Mouse (Mus musculus): ENCODE data around the gene Mepce.

Gene Mepce

GRCm38 (mm10) chr5:137788171-137788570 is 716 bp upstream of the Mepce start:
- DNase-seq (ENCODE audit: low spot score in 2 of 2) = peak; percentile 29 to 42

GRCm38 (mm10) chr5:137786109-137786942 is 1.1 kb downstream of the Mepce start:
- DNase-seq (ENCODE audit: low spot score in 2 of 2) = peak; percentile 98 to 99

GRCm38 (mm10) chr5:137785164-137786031 is 2.1 kb downstream of the Mepce start:
- DNase-seq (ENCODE audit: low spot score in 2 of 2) = no peak

GRCm38 (mm10) chr5:137784546-137784945 is 2.9 kb downstream of the Mepce start:
- no peak for DNase-seq (ENCODE audit: low spot score in 2 of 2)

- no peak for DNase-seq (ENCODE audit: low spot score in 2 of 2)
Observed at GRCm38 (mm10) chr5:137783901-137784540, 3.4 kb downstream of the Mepce start.

GRCm38 (mm10) chr5:137782776-137783522 is 4.5 kb downstream of the Mepce start:
- no peak for DNase-seq (ENCODE audit: low spot score in 2 of 2)

- DNase-seq (ENCODE audit: low spot score in 2 of 2) = no peak
Observed at GRCm38 (mm10) chr5:137781661-137782060, 5.8 kb downstream of the Mepce start.

GRCm38 (mm10) chr5:137779053-137779933 is 8.2 kb downstream of the Mepce start:
- peak; percentile 39 to 44 for DNase-seq (ENCODE audit: low spot score in 2 of 2)

- DNase-seq (ENCODE audit: low spot score in 2 of 2) = peak; percentile 91 to 94
Observed at GRCm38 (mm10) chr5:137778635-137779034, 8.8 kb downstream of the Mepce start, which contains the start of gene Ppp1r35. Gene Ppp1r35 (plus strand): TSS chr5:137778849.

- no peak for DNase-seq (ENCODE audit: low spot score in 2 of 2)
Observed at GRCm38 (mm10) chr5:137777267-137777845, 10.1 kb downstream of the Mepce start.

- peak in 1 of 2 experiments; percentile 50 for DNase-seq (ENCODE audit: low spot score in 2 of 2)
Observed at GRCm38 (mm10) chr5:137776408-137776918, 11.0 kb downstream of the Mepce start.

GRCm38 (mm10) chr5:137775587-137776290 is 11.7 kb downstream of the Mepce start:
- DNase-seq (ENCODE audit: low spot score in 2 of 2) = no peak

- DNase-seq (ENCODE audit: low spot score in 2 of 2) = no peak
Observed at GRCm38 (mm10) chr5:137772755-137773154, 14.7 kb downstream of the Mepce start.

- DNase-seq (ENCODE audit: low spot score in 2 of 2) = peak in 1 of 2 experiments; percentile 66
Observed at GRCm38 (mm10) chr5:137770709-137771108, 16.7 kb downstream of the Mepce start.

GRCm38 (mm10) chr5:137768475-137768874 is 19.0 kb downstream of the Mepce start:
- no peak for DNase-seq (ENCODE audit: low spot score in 2 of 2)

- no peak for DNase-seq (ENCODE audit: low spot score in 2 of 2)
Observed at GRCm38 (mm10) chr5:137766270-137766669, 21.2 kb downstream of the Mepce start.

GRCm38 (mm10) chr5:137764609-137765340 is 22.7 kb downstream of the Mepce start:
- DNase-seq (ENCODE audit: low spot score in 2 of 2) = no peak

- peak; percentile 73 to 85 for DNase-seq (ENCODE audit: low spot score in 2 of 2)
Observed at GRCm38 (mm10) chr5:137759971-137760412, 27.5 kb downstream of the Mepce start.

Measured in thymus, postnatal 10 days (tissue).